Mouse (Mus musculus): Measurements from ENCODE around the gene Olah. TPM values are rescaled to one million over a fixed set of nuclear protein-coding genes. Genes with fewer than 3 reads are reported as not detected.
A peak's percentile ranks its signal among the peaks of the same experiment; 100 is the strongest.

Olah gene
- total RNA-seq, 4 experiments from 2014 or later: not detected

DNA sequence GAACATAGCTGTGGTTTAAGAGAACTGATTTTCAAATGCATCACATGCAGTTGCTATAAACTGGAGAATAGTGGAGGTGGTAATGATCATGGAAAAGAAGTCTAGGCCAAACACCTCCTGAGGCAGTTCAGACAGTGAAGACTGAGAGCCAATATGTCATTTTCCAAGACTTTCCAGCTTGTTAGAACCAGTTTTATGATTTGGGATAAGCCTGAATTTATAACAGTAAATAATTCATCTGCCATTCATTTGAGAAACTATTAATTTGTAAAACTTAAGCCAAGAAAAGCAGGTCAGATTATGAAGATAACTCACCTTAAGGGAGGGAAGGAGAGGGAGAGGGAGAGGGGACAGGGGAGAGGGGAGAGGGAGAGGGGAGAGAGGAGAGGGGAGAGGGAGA lies 43.9 kb downstream of the Olah start:
- no peak for DNase-seq (ENCODE audit: low spot score in 2 of 2)

DNA sequence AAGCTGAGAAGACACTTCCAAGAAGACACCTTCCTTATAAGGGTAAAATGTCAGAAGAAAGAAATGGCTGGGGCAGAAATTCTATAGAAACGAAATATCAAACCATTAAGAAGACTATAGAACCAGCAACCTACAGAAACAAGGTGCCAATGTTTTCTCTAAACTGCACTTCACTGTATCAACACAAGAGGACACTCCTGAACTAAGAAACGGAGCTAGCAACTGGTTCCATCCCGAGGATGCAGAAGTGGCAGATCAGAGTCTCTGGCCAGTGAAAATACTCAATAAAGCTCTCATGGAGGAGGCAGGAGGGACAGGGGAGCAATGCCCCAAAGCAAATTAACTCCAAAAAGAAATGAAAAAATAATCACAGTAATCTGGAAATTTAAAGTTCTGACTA lies 48.1 kb downstream of the Olah start:
- no peak for DNase-seq (ENCODE audit: low spot score in 2 of 2)

DNA sequence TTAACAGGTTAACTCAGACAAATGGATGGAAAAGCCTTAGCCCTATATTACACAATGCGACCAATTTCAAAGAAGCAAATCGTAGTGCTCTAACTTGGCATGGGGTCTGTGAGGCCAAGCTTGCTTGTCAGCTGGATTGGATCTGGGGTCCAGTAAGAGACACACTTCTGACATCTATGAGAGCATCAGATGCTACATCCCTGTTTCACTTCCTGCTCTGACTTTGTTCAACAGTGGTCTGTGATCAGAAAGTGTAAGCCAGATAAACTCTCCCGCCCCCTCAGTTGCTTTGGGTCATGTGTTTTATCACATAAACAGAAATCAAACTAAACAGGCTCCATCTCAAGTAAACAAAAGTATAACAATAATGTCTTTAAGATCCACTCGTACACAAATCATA lies 48.6 kb downstream of the Olah start:
- DNase-seq (ENCODE audit: low spot score in 2 of 2): no peak

DNA sequence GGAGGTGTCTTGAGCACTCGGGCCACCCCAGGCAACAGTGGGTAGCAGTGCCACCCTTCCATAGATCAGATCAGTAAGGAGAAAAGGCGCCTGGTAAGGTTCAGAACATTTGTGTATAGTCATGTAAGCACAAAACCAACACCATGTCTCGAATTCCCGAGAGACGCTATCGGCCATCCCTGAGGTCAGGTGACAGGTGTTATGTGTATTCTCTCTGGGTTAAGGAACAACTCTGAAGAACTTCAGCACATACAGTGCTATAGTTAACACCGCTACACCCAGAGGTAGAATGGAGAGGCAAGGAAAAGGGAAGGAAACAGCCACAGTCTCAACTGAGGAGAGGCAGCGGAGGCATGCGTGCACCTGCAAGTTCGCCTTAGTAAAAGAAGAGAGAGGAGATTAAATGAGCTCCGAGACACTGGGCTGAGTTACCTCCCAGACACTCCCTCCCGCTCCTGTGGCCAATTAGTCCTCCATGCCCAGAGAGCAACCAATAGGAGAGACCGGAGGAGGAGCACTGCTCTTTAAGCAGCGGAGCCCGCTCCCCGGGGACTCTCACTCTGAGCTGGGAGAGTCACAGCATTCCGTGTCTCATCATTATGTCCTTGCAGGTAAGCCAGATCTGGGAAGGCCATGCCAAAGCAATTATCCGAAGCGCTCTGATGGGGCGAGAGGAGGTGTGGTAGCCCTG lies 61.3 kb downstream of the Olah start, which contains the start of gene Acbd7:
TSS of gene Acbd7 (plus strand) at position 558 of the 691 bp plus-strand sequence.
- peak in 1 of 2 experiments; percentile 10 for DNase-seq (ENCODE audit: low spot score in 2 of 2)

DNA sequence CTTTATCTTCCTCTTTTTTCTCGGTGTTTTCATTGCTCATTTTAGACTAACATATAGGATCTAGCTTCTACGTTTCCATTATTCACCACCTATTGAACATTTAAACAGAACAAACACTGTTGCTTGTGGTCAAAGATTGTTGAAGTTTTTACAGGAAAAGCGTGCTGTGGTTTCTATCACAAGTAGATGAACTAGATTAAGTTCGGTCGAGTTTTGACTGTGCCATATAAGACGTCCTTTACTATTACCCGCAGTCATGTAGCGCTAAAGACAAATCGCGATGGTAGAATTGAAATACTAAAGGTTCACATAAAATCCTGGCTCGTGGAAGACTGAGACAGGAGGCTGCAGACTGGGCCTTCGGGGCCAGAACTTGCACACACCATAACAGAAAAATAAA lies 63.2 kb downstream of the Olah start:
- DNase-seq (ENCODE audit: low spot score in 2 of 2): no peak

DNA sequence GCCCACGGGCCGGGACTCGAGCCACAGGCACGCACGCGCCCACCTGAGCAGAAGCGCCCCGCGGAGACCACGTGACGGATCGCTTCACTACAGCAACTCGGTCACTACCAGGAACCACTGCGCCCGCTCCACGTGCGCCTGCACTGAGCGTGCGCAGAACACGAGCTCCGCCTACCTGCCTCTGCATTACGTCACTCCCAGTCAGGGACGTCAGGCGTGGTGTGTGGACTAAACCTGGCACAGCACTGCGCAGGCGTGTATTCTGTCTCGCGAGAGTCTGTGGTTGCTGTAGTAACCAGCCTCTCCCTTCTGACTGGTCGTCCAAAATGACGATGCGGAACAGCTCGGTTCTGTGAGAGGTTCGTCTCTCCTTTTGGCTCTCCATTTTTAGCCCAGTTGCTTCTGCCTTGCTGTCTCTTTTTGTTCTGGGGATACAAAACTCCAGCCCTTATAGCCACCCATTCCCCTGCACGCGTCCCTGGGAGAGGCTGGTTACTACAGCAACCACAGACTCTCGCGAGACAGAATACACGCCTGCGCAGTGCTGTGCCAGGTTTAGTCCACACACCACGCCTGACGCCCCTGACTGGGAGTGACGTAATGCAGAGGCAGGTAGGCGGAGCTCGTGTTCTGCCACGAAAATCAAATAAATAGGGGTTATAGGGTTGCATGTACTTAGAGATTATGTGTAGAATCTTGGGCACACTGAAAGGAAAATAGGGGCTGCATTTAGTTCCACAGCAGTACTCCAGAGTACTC lies 64.3 kb downstream of the Olah start, which contains the start of gene Rpp38:
TSS of gene Rpp38 (minus strand) at position 160 of the 759 bp plus-strand sequence.
- peak; percentile 97 for DNase-seq (ENCODE audit: low spot score in 2 of 2)

DNA sequence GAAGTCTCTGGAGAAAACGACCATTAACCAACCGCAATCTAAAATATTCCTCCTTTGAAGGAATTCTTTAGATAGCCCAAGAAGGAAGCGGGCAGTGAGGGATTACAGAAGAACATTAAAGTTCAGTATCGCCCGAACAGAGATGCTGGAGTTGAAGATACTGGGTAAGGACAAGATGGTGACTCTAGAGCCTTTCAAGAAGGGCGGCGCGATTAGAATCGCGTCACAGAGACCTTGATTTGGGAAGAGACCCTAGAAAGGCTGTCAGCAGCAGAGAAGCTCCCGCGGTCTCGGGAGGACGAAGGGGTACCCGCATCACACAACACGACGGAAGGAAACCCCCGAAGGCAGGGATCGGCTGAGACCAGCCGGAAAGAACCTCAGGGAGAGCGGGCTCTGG lies 65.0 kb downstream of the Olah start:
- no peak for DNase-seq (ENCODE audit: low spot score in 2 of 2)

DNA sequence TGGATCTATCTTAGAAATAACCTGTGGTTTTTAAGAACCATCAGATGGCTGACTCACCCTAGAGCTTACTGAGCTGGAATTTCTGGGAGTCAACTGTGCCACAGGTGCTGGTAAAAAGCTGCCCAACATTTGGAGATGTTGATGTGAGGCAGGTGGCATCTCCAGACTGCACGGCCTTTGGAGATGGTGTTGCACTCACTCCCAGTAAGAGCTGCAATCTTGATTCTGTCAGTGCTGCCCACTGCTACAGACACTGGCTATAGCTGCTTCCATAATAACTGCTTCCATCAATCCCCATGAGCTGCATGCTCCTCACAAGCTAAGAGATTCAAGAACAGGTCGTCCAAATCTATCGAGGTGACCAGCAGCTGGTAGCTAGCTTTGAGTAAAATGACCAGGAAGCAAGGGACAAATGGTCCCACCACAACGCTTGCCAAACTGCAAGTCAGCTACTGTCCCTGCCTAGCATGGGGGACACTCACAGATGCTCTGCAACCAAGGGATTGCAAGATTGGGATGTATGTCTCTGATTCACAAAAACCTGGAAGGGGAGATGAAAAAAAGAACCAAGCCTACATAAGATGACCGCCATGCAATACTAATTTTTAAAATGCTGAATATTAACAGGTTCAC lies 65.8 kb downstream of the Olah start:
- DNase-seq (ENCODE audit: low spot score in 2 of 2): no peak

DNA sequence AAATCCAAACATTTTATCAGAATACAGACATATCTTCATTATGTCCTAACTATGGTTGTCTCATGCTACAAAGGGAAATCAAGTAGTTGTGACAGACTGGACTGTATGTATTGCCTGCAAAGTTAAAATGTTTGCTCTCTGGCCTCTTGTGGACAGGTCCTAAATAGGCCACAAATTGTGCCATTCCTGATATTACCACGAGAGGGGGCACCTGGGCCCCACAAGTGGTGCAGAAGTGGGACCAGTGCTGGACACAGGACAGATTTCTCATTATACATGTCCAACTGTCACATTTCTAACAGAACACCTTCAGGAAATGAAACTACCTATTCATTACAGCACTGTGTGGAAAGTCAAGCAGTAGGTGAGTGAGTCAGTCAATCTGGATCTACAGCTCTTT lies 69.7 kb downstream of the Olah start:
- DNase-seq (ENCODE audit: low spot score in 2 of 2): peak; percentile 35 to 43

DNA sequence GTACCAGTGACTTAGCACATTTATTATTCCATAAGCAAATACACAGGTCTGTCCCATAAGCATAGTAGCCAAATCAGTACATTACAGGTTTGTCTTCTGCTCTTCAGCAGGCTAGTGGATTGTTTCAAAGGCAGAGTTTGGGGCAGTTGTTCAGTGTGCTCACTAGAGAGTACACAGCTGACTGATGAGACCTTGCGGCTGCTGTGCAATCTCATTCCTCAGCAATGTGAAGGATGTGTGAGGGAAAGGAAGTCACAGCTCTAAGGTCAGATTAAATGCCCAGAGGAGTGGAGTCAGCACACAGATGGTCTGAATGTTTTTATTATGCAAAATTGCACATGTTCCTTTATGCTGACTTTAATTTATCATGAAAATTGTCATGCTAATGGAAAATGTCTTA lies 70.5 kb downstream of the Olah start:
- DNase-seq (ENCODE audit: low spot score in 2 of 2): no peak

DNA sequence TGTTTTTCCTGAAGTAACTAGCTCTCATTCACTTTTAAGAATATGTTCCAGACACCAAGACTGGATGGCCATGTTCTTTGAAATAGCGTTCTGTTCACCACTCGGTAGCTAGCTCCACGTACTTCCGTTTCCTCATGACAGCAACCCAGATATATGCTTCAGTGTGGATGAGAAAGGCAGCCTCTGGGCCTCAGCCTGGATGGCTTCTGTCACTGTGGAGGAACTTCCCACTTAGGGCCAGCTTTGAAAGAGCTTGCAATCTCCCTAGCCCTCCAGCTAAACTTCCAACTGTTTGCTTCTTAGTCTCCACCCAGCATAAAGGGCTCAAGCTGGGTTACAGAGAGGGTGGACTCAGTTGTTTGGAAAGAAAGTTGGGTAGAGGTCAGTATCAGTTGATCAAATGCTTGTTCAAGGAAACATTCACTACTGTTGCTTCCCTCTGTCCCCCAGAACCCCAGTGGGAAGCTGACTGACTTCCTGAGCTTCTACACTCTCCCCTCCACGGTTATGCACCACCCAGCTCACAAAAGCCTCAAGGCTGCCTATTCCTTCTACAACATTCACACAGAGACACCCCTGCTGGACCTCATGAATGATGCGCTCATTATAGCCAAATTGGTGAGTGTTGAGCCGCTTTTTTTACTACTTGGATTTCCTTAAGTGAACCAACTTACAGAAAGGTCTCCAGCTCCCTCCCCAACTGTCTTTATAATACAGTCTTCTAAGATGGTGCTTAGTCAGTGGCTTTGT lies 72.5 kb downstream of the Olah start:
- DNase-seq (ENCODE audit: low spot score in 2 of 2): no peak

DNA sequence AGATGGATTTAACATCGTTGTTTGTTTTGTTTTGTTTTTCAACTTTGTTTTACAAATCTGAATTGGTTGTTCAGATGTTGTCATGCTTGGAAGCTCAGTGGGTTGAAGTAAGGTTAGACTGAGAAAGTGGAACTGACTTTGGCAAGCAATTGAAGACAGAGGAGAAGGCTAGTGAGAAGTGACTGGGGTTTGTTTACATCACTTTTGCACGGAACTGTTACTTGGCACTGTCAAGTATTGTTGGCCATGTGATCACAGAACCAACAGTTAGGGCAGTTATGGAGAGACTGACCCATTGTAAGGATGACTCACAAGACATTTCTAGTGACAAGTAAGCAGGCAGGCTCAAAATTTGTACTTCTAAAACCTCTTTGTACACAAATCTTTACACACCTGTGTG lies 73.9 kb downstream of the Olah start:
- DNase-seq (ENCODE audit: low spot score in 2 of 2): no peak

DNA sequence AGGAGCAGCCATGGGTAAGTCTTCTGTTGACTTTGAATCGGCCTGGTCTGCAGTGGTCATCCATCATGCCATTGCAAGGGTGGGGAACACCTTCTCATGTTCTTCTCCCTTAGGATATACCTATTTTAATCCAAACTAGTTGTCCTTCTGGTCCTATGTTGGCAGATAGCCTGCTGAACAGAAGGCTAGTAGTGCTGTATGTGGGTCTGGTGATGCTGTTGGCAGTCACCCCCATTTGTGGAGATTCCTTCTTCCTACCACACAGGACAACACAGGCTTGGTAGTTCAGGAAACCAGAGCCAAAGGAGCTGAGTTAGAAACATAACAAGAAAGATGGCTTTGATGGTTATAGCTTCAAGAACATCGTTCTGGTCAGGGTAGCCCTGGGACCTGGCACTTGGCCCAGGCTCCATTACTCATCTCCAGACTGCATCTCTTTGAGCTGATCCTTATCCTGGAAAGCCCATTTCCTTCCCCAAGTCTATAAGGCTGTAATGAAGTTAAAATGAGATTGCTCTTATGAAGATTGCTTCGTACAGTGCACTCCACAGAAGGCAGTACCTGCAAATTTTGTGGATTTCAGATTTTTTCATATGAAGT lies 91.5 kb downstream of the Olah start:
- DNase-seq (ENCODE audit: low spot score in 2 of 2): peak in 1 of 2 experiments; percentile 13

DNA sequence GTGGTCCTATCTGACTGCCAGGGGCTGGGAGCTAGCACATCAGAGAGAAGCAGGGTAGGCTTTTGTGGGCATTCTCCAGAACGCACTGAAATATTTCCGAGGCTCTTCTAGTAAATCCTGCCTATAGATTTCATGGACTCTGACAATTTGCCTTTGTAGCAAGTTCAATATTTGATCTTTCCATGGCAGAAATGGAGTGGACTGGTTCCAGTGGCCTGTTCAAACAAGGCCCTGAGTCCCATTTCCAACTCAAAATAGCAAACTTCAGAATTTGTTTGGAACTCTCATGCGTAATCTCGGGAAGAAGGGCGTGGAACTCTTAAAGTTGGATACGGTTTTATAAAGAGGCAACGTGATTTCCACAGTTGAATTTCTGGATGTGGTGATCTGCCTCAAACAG lies 101.2 kb downstream of the Olah start:
- no peak for DNase-seq (ENCODE audit: low spot score in 2 of 2)

DNA sequence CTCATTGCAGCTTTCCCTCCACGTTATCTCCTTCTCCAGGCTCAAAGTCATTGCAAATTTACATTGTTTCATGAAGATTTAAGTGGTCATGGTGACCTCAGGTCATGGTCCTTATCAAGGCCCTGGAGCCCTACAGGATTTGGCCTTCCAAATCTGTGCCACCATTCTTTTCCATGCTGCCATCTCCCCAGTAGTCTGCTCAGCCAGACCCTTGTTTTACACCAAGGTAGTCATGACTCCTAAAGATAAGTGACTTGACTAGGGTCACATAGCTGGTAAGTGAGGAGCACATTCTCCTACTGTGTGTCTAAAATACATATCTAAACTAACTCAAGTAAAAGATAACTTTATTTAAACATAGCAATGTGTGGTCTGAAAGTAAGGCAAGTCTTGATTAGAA lies 104.8 kb downstream of the Olah start:
- no peak for DNase-seq (ENCODE audit: low spot score in 2 of 2)

Other genes starting within 250 kb of the Olah start
- gene Nmt2, start 113.0 kb downstream of the Olah start, total RNA-seq (2022): 10 to 100 TPM in 3 of 4 experiments, 1 to 10 TPM in 1; 10.0 to 17.1 (median 13.1) TPM
- gene Rpp38, start 64.6 kb downstream of the Olah start, total RNA-seq (2022): 1 to 10 TPM; 5.3 to 9.1 (median 6.3) TPM
- 1 to 10 TPM in 1 of 4 experiments, not detected in 3; 1.4 TPM for gene Acbd7, start 61.0 kb downstream of the Olah start, total RNA-seq (2022)
- gene Meig1, start 25.4 kb upstream of the Olah start, total RNA-seq (2022): not detected
- gene Dclre1c, start 26.9 kb upstream of the Olah start, total RNA-seq (2022): 1 to 10 TPM; 1.4 to 2.5 (median 2.1) TPM
- 1 to 10 TPM in 1 of 4 experiments, under 1 TPM in 3; 0.59 to 1.4 (median 0.71) TPM for gene Suv39h2, start 77.8 kb upstream of the Olah start, total RNA-seq (2022)
- under 1 TPM; 0.51 to 0.87 (median 0.73) TPM for gene Gm45902, start 115.6 kb upstream of the Olah start, total RNA-seq (2022)
- gene Hspa14, start 115.6 kb upstream of the Olah start, total RNA-seq (2022): 10 to 100 TPM in 2 of 4 experiments, 1 to 10 TPM in 2; 8.3 to 11.1 (median 10.2) TPM
- 10 to 100 TPM; 46.1 to 59.1 (median 53.0) TPM for gene Cdnf, start 115.8 kb upstream of the Olah start, total RNA-seq (2022)
- gene Fam107b, start 173.3 kb upstream of the Olah start, total RNA-seq (2022): 1 to 10 TPM in 3 of 4 experiments, under 1 TPM in 1; 0.94 to 3.6 (median 1.3) TPM

Measured in gastrocnemius, adult 8-10 months (tissue).